Mouse (Mus musculus) neutrophil, adult 59 days (primary cell): Measurements from ENCODE around the gene Tmem139. TPM values are rescaled to one million over a fixed set of nuclear protein-coding genes. Genes with fewer than 3 reads are reported as not detected.

Experiments
- total RNA-seq, 2 experiments: library from RNA; stranded (reverse); gene quantifications; 1 replicate in 1 of 2; 2 replicates in 1 of 2; pipeline ENCODE4 v1.2.4; 2023

Tmem139 gene
- total RNA-seq = not detected

GRCm38 (mm10) chr6:42261524-42262170, at the start of gene Tmem139:
Tmem139 (plus strand) TSS chr6:42261970.

GRCm38 (mm10) chr6:42215028-42215427, 46.7 kb upstream of the Tmem139 start, which contains the start of gene Tas2r144:
Tas2r144 (plus strand) TSS chr6:42215328.

GRCm38 (mm10) chr6:42245711-42246353, 15.9 kb upstream of the Tmem139 start, which contains the start of gene Gstk1:
Gstk1 (plus strand) TSS chr6:42245935.

GRCm38 (mm10) chr6:42264626-42265312, 3.0 kb downstream of the Tmem139 start, which contains the start of gene Casp2:
Casp2 (plus strand) TSS chr6:42264985.

GRCm38 (mm10) chr6:42286448-42286847, 24.7 kb downstream of the Tmem139 start, which contains the start of gene Clcn1:
Clcn1 (plus strand) TSS chr6:42286685.

Other genes starting within 250 kb of the Tmem139 start
- gene Sva, start 223.6 kb upstream of the Tmem139 start, total RNA-seq = not detected
- not detected for gene Tas2r139, start 121.0 kb upstream of the Tmem139 start, total RNA-seq
- not detected for gene Tas2r144, start 46.6 kb upstream of the Tmem139 start, total RNA-seq
- gene Gstk1, start 16.0 kb upstream of the Tmem139 start, total RNA-seq = 1 to 10 TPM; 4.3 to 5.2 TPM
- 10 to 100 TPM; 66.9 to 84.2 TPM for gene Casp2, start 3.0 kb downstream of the Tmem139 start, total RNA-seq
- under 1 TPM; 0.51 to 0.78 TPM for gene Clcn1, start 24.7 kb downstream of the Tmem139 start, total RNA-seq
- under 1 TPM in 1 of 2 experiments, not detected in 1; 0.09 TPM for gene Fam131b, start 62.7 kb downstream of the Tmem139 start, total RNA-seq
- 100 to 1,000 TPM; 658 to 702 TPM for gene Zyx, start 87.7 kb downstream of the Tmem139 start, total RNA-seq
- gene Epha1, start 111.3 kb downstream of the Tmem139 start, total RNA-seq = under 1 TPM in 1 of 2 experiments, not detected in 1; 0.24 TPM
- gene Tas2r143, start 138.3 kb downstream of the Tmem139 start, total RNA-seq = 1 to 10 TPM; 4.3 to 4.8 TPM
- gene Tas2r135, start 143.5 kb downstream of the Tmem139 start, total RNA-seq = 1 to 10 TPM; 2.7 to 4.2 TPM
- 1 to 10 TPM; 1.4 to 2.0 TPM for gene Tas2r126, start 172.6 kb downstream of the Tmem139 start, total RNA-seq
- not detected for gene Olfr458, start 203.2 kb downstream of the Tmem139 start, total RNA-seq
- gene Olfr457, start 214.4 kb downstream of the Tmem139 start, total RNA-seq = not detected
- gene Olfr456, start 225.2 kb downstream of the Tmem139 start, total RNA-seq = not detected